Mouse (Mus musculus) adrenal gland (tissue): ENCODE measurements at regions not wholly inside any gene's neighbourhood (a gene's known extent, or its start where the extent isn't known, plus 50 kb on each side); places are given as distances from the start of the nearest gene placed in this dataset.

Experiments used
- intact Hi-C: fragments of 180-260 bp; cut with DNase I; formaldehyde crosslinking; loops from one replicate; pipeline ENCODE4 v1.15.1; 2025

GRCm38 (mm10) chr6:94826656-94827055, 126.7 kb upstream of the Lrig1 start:
- intact Hi-C loops: no loop called here

- intact Hi-C loops: no loop called here
Observed at GRCm38 (mm10) chr6:94818220-94818619, 118.3 kb upstream of the Lrig1 start.

- intact Hi-C loops: no loop called here
Observed at GRCm38 (mm10) chr6:94816161-94816560, 116.2 kb upstream of the Lrig1 start.

GRCm38 (mm10) chr6:94814711-94815110, 114.8 kb upstream of the Lrig1 start:
- intact Hi-C loops: no loop called here

GRCm38 (mm10) chr6:94813481-94814148, 113.7 kb upstream of the Lrig1 start:
- intact Hi-C loops: no loop called here

- intact Hi-C loops: no loop called here
Observed at GRCm38 (mm10) chr6:94811846-94812245, 111.9 kb upstream of the Lrig1 start.

- intact Hi-C loops: no loop called here
Observed at GRCm38 (mm10) chr6:94807216-94807615, 107.3 kb upstream of the Lrig1 start.

GRCm38 (mm10) chr6:94806481-94807160, 106.7 kb upstream of the Lrig1 start:
- intact Hi-C loops: no loop called here

GRCm38 (mm10) chr6:94805685-94806084, 105.7 kb upstream of the Lrig1 start:
- intact Hi-C loops: no loop called here

GRCm38 (mm10) chr6:94804284-94804815, 104.4 kb upstream of the Lrig1 start:
- intact Hi-C loops: no loop called here

GRCm38 (mm10) chr6:94801039-94801438, 101.1 kb upstream of the Lrig1 start:
- intact Hi-C loops: no loop called here

GRCm38 (mm10) chr6:94798545-94799211, 98.7 kb upstream of the Lrig1 start:
- intact Hi-C loops: no loop called here

GRCm38 (mm10) chr6:94795442-94795841, 95.5 kb upstream of the Lrig1 start:
- intact Hi-C loops: no loop called here

- intact Hi-C loops: no loop called here
Observed at GRCm38 (mm10) chr6:94793555-94793954, 93.6 kb upstream of the Lrig1 start.

- intact Hi-C loops: no loop called here
Observed at GRCm38 (mm10) chr6:94792312-94792711, 92.4 kb upstream of the Lrig1 start.

GRCm38 (mm10) chr6:94789308-94789763, 89.4 kb upstream of the Lrig1 start:
- intact Hi-C loops: no loop called here

- intact Hi-C loops: no loop called here
Observed at GRCm38 (mm10) chr6:94783471-94783870, 83.5 kb upstream of the Lrig1 start.

GRCm38 (mm10) chr6:94780621-94781020, 80.7 kb upstream of the Lrig1 start:
- intact Hi-C loops: no loop called here

GRCm38 (mm10) chr6:94779854-94780253, 79.9 kb upstream of the Lrig1 start:
- intact Hi-C loops: no loop called here

GRCm38 (mm10) chr6:94779213-94779612, 79.3 kb upstream of the Lrig1 start:
- intact Hi-C loops: no loop called here

GRCm38 (mm10) chr6:94778797-94779196, 78.8 kb upstream of the Lrig1 start:
- intact Hi-C loops: no loop called here

- intact Hi-C loops: no loop called here
Observed at GRCm38 (mm10) chr6:94776585-94776984, 76.6 kb upstream of the Lrig1 start.
